Comparison of ENCODE assay signal across 17 mouse cellular contexts in genomic region chr4:70365061-70365858, GRCm38 (mm10). TPM values are rescaled to one million over a fixed set of nuclear protein-coding genes. Genes with fewer than 3 reads are reported as not detected.
DNase-seq lines count a peak whose midpoint lies in the region; ATAC-seq and TF ChIP-seq lines count a peak whose summit lies in the region.
"Had no signal": no experiment of that assay in that cellular context is flagged by ENCODE, and none has a peak within 500 bp of the region (broad histone marks: within the 10 kb centered on the region; RNA-seq: fewer than 3 reads in every experiment).

No protein-coding gene starts in this region.

- no peak overlapping the region for H3K9ac ChIP-seq in forebrain, embryonic 13.5 days
- no peak overlapping the region for H3K9ac ChIP-seq in forebrain, embryonic 16.5 days (replicated peaks; ENCODE audit: low read depth, low read length)
- H3K9ac ChIP-seq in hindbrain, embryonic 13.5 days, result no peak overlapping the region
- no peak overlapping the region for H3K9ac ChIP-seq in midbrain, embryonic 16.5 days (ENCODE audit: low read depth, low read length)
- H3K9ac ChIP-seq: embryonic facial prominence, embryonic 13.5 days; heart, embryonic 13.5 days; liver, embryonic 15.5 days had no signal

- peak; percentile 66; the same call in 1 of the 2 replicates for ATAC-seq in forebrain, embryonic 13.5 days
- no peak for ATAC-seq in forebrain, embryonic 16.5 days
- ATAC-seq in hindbrain, embryonic 13.5 days (ENCODE audit: low FRiP score), result peak; percentile 83
- ATAC-seq in midbrain, embryonic 16.5 days, result peak; percentile 45; the same call in 1 of the 2 replicates

- 39% methylated on average over 11 of the region's 11 CpGs for WGBS in forebrain, embryonic 13.5 days
- WGBS in forebrain, embryonic 16.5 days, result 40% methylated on average over 11 of the region's 11 CpGs
- WGBS in hindbrain, embryonic 13.5 days, result 55% methylated on average over 11 of the region's 11 CpGs
- 56% methylated on average over 11 of the region's 11 CpGs for WGBS in midbrain, embryonic 16.5 days

- H3K27me3 ChIP-seq in forebrain, embryonic 13.5 days, result no peaks in the 10 kb centered on the region
- no peaks in the 10 kb centered on the region for H3K27me3 ChIP-seq in forebrain, embryonic 16.5 days (replicated peaks; ENCODE audit: control insufficient read depth, insufficient read depth, low read length)
- no peaks in the 10 kb centered on the region for H3K27me3 ChIP-seq in hindbrain, embryonic 13.5 days
- H3K27me3 ChIP-seq in midbrain, embryonic 16.5 days (ENCODE audit: control insufficient read depth, insufficient read depth, low read depth, low read length), result no peaks in the 10 kb centered on the region
- H3K27me3 ChIP-seq: embryonic facial prominence, embryonic 13.5 days; heart, embryonic 13.5 days; liver, embryonic 15.5 days had no signal

- TF ChIP-seq CTCF in brain, embryonic 14.5 days (IDR thresholded peaks at IDR 0.05; ENCODE audit: borderline replicate concordance, extremely low read depth, insufficient read depth, insufficient read length), result no peak

- H3K4me2 ChIP-seq in forebrain, embryonic 13.5 days, result no peak overlapping the region
- no peak overlapping the region for H3K4me2 ChIP-seq in forebrain, embryonic 16.5 days (ENCODE audit: low read length)
- H3K4me2 ChIP-seq in hindbrain, embryonic 13.5 days, result no peak overlapping the region
- H3K4me2 ChIP-seq in midbrain, embryonic 16.5 days (ENCODE audit: low read length), result no peak overlapping the region
- H3K4me2 ChIP-seq: embryonic facial prominence, embryonic 13.5 days; heart, embryonic 13.5 days; liver, embryonic 15.5 days had no signal

- peak; percentile 36 for DNase-seq in brain, embryonic 14.5 days (ENCODE audit: low read depth)
- DNase-seq in lung, postnatal 10 days, result no peak
- DNase-seq in frontal cortex, postnatal 36 days (ENCODE audit: low spot score in 2 of 2), result no peak
- no peak for DNase-seq in urinary bladder, adult 18-20 months (ENCODE audit: low spot score in 2 of 2)
- DNase-seq: adrenal gland, adult 2 months; cerebellum, postnatal 25 days; gastrocnemius, postnatal 36 days; kidney, adult 9 months; lung, postnatal 4 days; thymus, postnatal 14 days had no signal

- H3K27ac ChIP-seq in forebrain, embryonic 13.5 days, result 0 out of 2 replicates have a peak overlapping the region, but pooled peaks have one; percentile 6
- H3K27ac ChIP-seq in forebrain, embryonic 16.5 days (ENCODE audit: low read length), result no peak overlapping the region
- H3K27ac ChIP-seq in hindbrain, embryonic 13.5 days, result peak overlapping the region; percentile 79
- no peak overlapping the region for H3K27ac ChIP-seq in midbrain, embryonic 16.5 days (ENCODE audit: low read length)
- H3K27ac ChIP-seq: embryonic facial prominence, embryonic 13.5 days; heart, embryonic 13.5 days; liver, embryonic 15.5 days had no signal

- no peak overlapping the region for H3K4me3 ChIP-seq in forebrain, embryonic 13.5 days
- H3K4me3 ChIP-seq in forebrain, embryonic 16.5 days (replicated peaks; ENCODE audit: low read length), result no peak overlapping the region
- H3K4me3 ChIP-seq in hindbrain, embryonic 13.5 days, result no peak overlapping the region
- H3K4me3 ChIP-seq in midbrain, embryonic 16.5 days (ENCODE audit: low read depth, low read length), result no peak overlapping the region
- H3K4me3 ChIP-seq: embryonic facial prominence, embryonic 13.5 days; heart, embryonic 13.5 days; liver, embryonic 15.5 days had no signal

- peaks cover 28% of the 10 kb centered on the region for H3K36me3 ChIP-seq in forebrain, embryonic 13.5 days (ENCODE audit: poor library complexity, severe bottlenecking)
- H3K36me3 ChIP-seq in forebrain, embryonic 16.5 days (ENCODE audit: control insufficient read depth, insufficient read depth), result no peaks in the 10 kb centered on the region
- peaks cover 10% of the 10 kb centered on the region; the same call in 1 of the 2 replicates for H3K36me3 ChIP-seq in hindbrain, embryonic 13.5 days
- H3K36me3 ChIP-seq in midbrain, embryonic 16.5 days (ENCODE audit: control insufficient read depth, insufficient read depth, low read length), result no peaks in the 10 kb centered on the region

- H3K4me1 ChIP-seq in forebrain, embryonic 13.5 days, result peaks cover 14% of the 10 kb centered on the region; the same call in 1 of the 2 replicates
- H3K4me1 ChIP-seq in forebrain, embryonic 16.5 days (replicated peaks; ENCODE audit: control insufficient read depth, insufficient read depth, low read length), result peaks cover 3% of the 10 kb centered on the region
- H3K4me1 ChIP-seq in hindbrain, embryonic 13.5 days (replicated peaks), result peaks cover 23% of the 10 kb centered on the region
- H3K4me1 ChIP-seq in midbrain, embryonic 16.5 days (ENCODE audit: control insufficient read depth, insufficient read depth, low read length), result no peaks in the 10 kb centered on the region
- H3K4me1 ChIP-seq: heart, embryonic 13.5 days had no signal

- TF ChIP-seq POLR2A in brain, embryonic 14.5 days (IDR thresholded peaks at IDR 0.05; ENCODE audit: borderline replicate concordance, extremely low read depth, insufficient read depth, insufficient read length, poor library complexity, severe bottlenecking), result no peak

- no peaks in the 10 kb centered on the region for H3K9me3 ChIP-seq in forebrain, embryonic 13.5 days (replicated peaks)
- H3K9me3 ChIP-seq in forebrain, embryonic 16.5 days (ENCODE audit: control insufficient read depth, low read length), result no peaks in the 10 kb centered on the region
- H3K9me3 ChIP-seq in hindbrain, embryonic 13.5 days, result no peaks in the 10 kb centered on the region
- no peaks in the 10 kb centered on the region for H3K9me3 ChIP-seq in midbrain, embryonic 16.5 days (replicated peaks; ENCODE audit: control insufficient read depth, low read length, poor library complexity, severe bottlenecking)
- H3K9me3 ChIP-seq: embryonic facial prominence, embryonic 13.5 days; heart, embryonic 13.5 days; liver, embryonic 15.5 days had no signal

RNA-seq across cellular contexts. Expression of gene Cdk5rap2, which starts 45.0 kb away (rescaled TPM):
- 15.9 and 19.0 TPM in 2 replicates for polyA plus RNA-seq in forebrain, embryonic 13.5 days (2015; fragmentation: Nextera tagmentation; extraction: Ambion mirVana)
- 10.9 and 12.5 TPM in 2 replicates for polyA plus RNA-seq in forebrain, embryonic 16.5 days (2015; fragmentation: Nextera tagmentation; extraction: Ambion mirVana)
- 16.1 and 16.2 TPM in 2 replicates for polyA plus RNA-seq in brain, embryonic 14.5 days (2012; rRNA removed)
- 10.7 and 12.5 TPM in 2 replicates for polyA plus RNA-seq in hindbrain, embryonic 13.5 days (2015; fragmentation: Nextera tagmentation; extraction: Ambion mirVana)
- polyA plus RNA-seq in midbrain, embryonic 16.5 days (2015; fragmentation: Nextera tagmentation; extraction: Ambion mirVana), result 6.0 and 7.7 TPM in 2 replicates

Comparison
In these comparisons a context has a peak if more than half of its experiments do, and no peak if none do; other contexts are left out.
1. H3K27ac ChIP-seq: peak in forebrain, embryonic 13.5 days (single experiment) and hindbrain, embryonic 13.5 days (single experiment); none in forebrain, embryonic 16.5 days (single experiment) and midbrain, embryonic 16.5 days (single experiment).